Mouse (Mus musculus) right cerebral cortex, adult 18-20 months (tissue): Measurements from ENCODE around the gene Ipo4.

ENCODE experiments used
- DNase-seq: peaks from one replicate; pipeline ENCODE4 v3.0.0; 2022; ENCODE audit warnings: mixed read lengths

Gene Ipo4

DNA sequence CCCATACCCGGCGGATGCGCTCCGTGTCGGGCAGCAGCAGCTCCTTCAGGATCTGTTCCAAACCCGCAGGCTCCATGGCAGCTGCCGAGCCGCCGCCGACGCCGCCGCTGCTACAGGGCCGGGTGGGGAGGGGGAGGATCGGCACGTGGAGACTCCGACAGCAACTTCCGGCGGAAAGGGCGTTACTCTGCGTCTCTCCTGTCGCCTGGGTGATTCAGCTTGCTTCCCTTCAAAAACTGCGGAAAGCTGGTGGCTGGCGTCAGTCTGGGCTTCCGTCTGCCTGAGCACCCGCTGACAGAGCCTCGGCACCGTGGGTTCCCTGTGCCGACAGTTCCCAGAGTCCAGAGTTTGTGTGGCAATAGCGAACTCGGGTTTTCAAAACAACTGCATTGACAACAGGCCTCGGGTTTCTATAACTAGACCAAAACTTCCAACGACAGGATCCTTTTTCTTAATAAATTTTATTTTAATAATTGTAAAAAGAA lies at the start of gene Ipo4:
TSS of gene Ipo4 (minus strand) at position 435 of the 485 bp plus-strand sequence.
- peak; percentile 91 for DNase-seq

DNA sequence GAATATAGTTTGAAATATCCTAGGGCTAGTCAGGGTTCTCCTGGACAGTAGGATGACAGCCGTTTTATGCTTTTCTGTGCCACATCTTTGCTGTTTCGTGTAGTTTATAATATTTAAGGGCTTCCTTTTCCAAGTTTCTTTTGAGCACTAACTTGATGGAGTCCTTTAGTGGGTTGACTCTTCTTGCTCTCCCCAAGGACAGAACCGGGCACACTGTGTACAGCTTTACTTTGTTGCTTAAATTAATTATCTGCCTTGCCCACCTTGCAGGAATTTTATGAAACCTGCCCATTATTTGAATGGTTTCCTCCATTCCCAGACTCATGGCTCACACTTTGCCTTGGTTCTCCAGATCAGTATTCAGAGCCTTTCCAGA lies 46.3 kb upstream of the Ipo4 start:
- DNase-seq, result no peak

DNA sequence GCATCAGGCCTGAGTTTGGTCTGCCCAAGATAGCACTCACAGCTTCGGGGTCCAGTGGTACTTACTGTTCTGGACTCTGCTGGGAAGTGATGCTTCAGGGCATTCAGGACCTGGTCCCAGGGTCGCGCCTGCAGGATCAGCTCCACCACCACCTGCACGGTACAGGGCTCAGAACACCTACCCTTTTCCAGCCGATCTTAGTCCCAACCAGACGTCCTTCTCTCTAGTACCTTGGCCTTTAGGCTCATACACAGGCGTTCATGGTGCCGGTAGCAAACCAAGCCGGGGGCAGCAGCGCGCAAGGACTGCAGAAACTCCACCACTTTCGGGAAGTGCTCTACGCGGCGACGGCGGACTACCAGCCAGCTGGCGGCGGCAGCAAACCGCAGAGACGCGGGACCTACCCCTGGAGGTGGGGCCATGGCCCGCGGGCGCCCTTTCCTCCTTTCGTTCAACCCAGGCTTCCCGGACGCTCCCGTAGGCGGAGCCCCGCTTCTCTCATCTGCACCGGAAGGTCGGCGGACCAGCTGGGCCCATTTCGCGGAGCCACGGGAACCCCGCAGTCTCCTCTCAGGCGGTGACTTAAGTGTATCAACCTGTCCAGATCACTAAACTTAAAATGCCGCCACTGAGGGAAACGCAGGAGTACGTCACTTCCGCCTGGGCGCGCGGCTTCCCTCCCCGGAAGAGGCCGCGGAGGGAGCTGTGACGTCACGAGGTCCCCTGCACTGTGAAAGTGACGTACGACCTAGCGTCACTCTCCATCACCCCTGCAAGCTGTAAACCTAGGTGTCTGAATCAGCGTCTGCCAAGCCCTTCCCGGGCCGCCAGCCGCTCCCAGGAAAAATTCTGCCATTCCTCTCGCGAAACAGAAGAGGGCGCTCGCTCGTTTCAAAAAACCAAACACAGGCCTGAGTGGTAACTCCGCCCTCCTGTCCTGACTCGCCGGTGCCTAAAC lies 45.7 kb upstream of the Ipo4 start, which contains the start of gene Tinf2:
TSS of gene Tinf2 (minus strand) at position 661 of the 958 bp plus-strand sequence.
- peak; percentile 97 for DNase-seq

DNA sequence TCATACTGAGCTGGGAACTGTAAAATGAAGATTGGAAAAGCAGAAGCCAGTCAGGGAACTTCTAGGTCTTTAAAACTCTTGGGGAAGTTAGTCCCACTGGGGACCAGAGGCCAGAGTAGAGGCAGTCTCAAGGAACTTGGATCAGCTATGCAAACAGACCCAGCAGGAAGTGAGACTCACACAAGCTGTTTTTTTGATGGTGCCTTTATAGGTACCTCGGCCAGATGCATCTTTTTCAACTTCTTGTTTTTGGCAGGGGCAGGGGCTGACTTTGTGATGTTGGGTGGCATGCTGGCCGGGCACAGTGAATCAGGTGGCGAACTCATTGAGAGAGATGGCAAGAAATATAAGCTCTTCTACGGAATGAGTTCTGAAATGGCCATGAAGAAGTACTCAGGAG lies 41.9 kb upstream of the Ipo4 start:
- DNase-seq, result no peak

DNA sequence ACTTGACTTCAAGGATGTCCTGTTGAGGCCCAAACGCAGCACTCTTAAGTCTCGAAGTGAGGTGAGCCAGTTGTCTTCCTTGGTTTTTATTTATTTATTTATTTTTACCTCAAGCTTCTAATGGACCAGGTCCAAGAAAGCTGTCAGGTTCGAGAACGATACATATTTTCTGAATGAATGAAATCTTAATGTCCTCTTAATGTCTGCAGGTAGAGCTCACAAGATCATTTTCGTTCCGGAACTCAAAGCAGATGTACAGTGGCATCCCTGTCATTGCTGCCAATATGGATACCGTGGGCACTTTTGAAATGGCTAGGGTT lies 36.9 kb upstream of the Ipo4 start:
- DNase-seq, result no peak

DNA sequence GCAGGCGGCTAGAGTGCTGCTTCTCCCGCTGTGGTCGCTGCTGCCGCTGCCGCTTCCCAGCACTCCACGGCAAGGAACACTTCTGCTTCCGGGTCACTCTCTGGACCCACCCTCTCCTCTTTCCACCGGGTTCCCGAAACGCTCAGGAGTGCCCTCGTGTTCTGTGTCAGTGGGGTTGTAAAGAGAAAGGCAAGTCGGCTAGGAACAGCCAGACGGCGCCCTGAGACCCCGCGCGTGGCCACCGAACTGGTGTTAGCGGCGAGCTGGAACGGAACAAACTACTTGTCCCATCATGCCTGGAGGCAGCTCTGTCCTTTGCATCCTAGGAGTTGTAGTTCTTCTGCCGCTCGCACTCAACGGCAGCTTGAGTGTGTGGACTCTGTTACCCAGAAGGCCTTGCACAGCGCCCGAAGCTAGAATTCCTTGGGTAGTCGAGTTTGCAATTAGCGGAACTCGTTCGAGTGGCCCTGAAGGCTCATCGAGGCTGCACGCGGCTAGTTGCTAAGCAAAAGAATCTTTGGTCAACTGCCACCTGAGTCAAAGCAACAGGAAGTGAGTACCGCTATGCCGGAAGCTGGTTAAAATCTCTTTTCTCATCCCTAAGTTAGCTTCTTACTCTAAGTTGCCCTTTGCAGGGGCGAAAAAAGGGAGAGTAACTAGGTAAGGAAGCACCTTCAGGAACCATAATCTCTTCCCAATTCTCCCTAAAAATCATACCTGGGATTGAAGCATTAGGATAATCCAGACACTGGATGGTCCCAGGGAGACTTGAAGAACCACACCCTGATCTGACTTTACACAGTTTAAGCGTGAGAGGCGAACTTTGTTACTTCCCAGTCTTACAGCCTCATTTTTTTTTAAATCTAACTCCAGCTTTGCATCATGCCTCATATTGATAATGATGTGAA lies 36.3 kb upstream of the Ipo4 start, which contains the start of the genes Gmpr2 and Nedd8:
TSS of gene Gmpr2 (plus strand) at position 109 of the 908 bp plus-strand sequence.
TSS of gene Nedd8 (minus strand) at position 292 of the 908 bp plus-strand sequence.
- peak; percentile 97 for DNase-seq

DNA sequence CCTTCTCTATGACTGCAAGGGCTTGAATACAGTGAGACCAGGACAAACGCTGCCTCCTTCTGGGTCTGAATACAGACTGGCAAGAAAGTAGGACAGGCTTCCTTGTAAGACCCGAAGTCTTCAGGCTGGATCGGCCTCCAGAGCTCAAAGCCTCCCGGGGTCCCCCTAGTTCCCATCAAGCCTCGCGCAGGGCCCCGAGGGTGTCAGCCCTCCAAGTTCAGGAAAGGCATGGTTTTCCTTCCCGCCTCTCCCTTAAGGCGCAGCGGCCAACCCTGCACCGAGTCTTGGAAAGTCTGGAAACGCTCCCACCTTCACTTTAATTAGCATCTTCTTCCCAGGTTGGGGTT lies 35.7 kb upstream of the Ipo4 start:
- DNase-seq, result peak; percentile 72

DNA sequence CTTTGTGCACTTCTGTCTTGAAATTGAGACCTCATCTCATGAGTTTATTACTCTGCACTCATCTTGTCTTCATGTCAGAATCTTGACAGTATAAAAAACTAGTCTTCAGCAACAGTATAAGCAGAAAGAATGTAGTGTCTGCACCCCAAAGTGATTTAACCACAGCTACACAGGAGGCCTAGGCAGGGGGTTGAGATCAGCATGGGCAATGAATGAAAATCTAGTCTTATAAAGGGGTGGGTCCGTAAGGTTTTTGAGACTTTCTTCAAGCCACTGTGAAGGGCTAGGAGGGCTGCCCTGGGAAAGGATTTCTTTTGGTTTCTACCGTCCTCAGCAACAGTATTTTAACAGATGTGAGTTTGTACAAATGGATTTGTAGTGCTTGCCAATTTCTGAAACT lies 24.9 kb upstream of the Ipo4 start:
- DNase-seq, result no peak

DNA sequence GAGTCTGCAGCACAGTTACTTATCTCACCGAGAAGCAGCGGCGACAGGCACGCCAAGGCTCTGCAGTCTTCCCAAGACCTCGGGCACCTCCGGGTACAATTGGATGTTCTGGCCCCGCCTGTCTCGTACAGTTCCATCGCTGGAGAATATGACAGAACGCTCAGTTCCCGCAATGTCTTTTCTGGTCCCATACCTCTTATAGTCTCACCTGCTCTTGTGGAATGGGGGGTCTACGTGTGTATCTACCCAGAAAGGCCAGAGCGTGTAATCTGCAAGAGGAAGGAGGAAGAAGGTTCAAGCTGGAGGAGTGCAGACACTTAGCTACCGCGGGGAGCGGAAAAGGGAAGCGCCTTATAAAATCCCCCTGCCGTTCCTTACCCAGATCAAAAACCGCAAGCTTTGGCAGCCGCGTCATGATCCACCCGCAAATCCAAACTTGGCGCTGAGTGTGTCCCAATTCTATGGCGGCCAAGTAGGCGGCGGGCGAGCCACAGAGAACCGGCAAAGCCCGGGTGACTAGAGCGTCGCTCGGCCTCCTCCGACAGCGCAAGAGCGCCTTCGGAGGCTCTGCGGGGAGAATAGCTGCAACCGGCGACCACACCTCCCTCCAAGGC lies 24.3 kb upstream of the Ipo4 start, which contains the start of gene Mdp1:
TSS of gene Mdp1 (minus strand) at position 549 of the 614 bp plus-strand sequence.
- peak; percentile 85 for DNase-seq

DNA sequence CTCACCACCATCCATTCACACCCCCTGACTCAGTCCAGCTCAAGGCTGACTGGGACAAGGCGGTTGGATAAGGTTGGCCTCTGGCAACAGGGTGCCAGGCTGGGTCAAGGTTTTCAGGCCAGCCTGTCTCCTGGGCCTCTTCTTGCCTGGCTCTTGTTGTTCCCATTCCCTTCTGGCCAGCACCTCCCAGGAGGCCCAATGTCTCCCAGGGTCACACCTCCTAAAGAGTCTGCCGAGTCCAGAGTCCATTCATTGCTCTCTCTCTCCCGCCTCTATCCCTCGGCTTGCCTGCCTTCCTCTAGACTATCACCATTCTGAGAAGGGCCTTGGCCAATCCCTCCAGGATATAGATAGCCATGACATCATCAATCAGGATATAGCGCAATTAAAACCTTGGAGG lies 22.3 kb upstream of the Ipo4 start:
- no peak for DNase-seq

DNA sequence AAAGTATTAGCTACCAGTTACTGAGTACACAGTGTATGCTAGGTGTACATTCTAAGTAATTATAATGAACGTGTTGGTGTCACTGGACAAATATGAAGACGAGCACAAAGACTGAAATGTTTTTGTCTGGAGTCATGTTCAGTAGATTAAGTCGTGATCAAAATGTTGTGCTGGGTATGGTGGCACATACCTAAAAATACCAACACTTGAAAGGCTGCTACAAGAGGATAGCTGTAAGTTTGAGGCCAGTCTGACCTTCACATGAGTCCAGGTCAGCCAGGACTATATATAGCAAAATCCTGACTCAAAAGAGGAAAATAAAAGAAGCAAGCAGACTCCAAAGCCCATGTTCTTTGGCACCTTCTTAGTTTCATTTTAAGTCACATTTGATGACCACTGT lies 21.2 kb upstream of the Ipo4 start:
- DNase-seq, result no peak

DNA sequence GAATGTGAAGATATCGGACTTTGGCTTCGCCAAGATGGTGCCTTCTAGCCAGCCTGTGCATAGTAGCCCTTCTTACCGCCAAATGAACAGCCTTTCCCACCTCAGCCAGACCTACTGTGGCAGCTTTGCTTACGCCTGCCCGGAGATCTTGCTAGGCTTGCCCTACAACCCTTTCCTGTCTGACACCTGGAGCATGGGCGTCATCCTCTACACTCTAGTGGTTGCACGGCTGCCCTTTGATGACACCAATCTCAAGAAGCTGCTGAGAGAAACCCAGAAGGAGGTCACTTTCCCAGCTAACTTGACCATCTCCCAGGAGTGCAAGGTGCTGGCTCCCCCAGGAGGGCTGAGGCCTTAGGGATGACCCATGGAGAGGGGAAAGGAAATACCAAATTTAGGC lies 15.8 kb upstream of the Ipo4 start:
- no peak for DNase-seq

DNA sequence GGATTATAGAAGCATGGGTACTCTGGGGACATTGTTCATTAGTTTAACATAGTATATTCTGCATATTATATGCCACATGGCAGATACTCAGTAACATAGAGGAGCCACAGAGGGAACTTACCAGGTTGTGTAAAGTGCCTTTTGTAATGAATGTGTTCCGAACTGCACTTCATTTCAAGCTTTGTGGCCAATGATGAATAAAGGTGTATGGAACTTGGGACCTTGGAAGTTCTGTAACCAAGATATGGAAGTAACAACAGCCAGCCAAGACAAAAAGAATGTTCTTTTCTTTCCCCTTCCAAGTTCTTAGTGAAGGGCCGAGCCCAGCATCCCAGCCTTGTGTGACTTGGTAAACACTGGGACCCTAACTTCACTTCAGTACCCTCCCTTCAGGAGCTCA lies 14.1 kb upstream of the Ipo4 start, which contains the start of gene Tssk4:
TSS of gene Tssk4 (plus strand) at position 301 of the 400 bp plus-strand sequence.
- DNase-seq, result no peak

DNA sequence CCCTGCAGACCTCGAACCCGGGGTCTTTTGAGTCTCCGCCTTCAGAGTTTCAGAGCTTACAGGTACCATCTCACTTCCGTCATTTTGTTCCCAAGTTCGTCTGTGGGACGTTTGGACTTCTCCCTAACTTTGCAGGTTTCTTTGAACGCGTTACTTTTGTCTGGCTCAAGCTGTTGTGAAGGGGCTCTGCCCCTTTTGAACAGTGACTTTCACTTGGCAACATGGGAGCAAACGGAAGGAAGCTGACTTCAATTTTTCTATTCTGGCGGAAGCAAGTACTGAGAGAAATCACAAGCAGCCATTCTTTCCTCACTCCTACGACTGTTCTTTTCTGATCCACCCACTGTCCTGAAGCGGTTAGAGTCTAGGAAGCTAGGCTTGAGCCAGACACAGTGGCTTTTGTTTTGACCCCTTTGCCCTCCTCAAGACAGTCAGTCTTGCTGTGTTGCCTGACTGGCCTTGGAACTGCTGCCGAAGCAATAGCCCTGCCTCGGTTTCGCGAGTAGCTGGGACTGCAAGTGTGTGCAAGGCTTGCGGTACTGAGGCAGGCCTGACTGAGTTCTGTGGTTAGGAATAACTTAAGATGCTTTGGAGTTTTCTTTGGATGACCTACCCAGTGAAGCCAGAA lies 8.6 kb upstream of the Ipo4 start:
- DNase-seq, result no peak

DNA sequence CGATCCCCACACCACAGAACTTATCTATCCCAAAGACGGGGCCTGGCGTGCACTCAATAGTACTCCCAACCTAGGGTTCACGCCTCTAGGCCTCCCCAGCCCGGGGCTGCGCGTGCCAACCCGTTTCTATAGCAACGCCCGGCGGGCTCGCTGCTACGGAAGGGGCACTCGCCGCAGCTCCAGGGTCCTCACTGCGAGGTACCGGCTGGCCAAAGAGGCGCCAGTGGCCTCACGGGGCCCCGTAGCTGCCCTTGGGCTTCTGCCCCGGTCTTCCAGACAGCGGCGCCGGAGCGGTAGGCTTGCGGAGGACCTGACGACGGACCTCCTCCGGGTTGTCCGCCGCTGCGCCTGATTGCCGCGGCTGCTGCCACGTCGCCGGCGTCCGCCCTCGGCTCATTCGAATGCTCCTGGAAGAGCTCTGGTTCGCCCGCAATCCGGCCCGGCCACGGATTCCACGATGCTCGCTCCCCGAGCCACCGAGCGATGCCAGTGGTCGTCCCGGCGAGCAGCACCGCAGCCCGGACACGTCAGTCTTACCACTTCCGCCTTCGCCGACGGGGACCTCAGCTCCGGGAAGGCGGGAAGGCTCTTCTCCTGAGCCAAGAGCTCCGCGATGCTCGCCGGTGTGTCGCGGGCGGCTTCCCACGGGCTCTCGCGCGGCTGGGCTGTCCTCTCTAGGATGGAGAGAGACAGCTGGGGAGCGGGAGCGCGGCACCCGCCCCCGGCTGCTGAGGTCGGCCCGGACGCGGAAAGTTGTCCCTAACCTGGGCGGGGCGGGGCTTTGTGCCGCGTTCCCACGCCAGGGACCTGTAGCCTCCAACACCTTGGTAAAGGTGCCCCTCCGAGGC lies 7.5 kb upstream of the Ipo4 start, which contains the start of gene Tm9sf1:
TSS of gene Tm9sf1 (minus strand) at position 747 of the 848 bp plus-strand sequence.
- peak; percentile 86 for DNase-seq

DNA sequence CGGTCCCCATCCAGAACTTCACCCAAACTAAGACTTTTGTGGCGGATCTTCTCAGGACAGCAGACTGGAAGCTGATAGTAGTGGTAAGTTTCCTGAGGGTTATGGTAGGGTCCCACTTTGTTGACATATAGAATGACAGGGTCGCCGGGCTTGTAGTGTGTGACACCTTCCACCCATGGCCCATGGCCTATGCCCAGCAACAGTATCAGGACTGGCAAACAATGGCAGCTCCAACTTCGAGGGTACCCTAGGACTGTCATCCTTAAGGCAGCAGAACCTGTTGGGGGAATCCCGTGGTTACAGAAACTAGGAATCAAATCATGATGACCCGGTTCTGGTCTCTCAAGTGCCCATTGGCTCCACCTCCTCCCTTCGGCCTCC lies 6.9 kb upstream of the Ipo4 start:
- no peak for DNase-seq

DNA sequence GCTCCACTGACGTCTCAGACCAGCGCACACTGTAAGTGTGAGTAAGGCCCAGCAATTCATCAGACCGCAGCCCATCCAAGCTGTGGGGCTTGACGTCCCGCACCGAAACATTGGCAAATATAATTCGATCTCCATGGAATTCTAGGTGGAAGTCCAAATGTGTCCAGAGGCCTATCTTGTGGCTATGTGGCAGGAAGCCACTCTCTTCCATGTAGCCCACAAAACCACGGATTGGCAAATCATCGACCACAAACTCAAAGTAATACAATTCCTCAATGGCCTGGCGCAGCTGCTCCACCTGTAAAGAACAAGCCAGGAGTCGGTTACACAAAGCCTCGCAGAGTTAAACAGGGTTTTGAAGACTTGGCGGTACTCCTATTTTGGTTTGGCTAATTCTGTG lies 5.5 kb upstream of the Ipo4 start:
- DNase-seq, result no peak

DNA sequence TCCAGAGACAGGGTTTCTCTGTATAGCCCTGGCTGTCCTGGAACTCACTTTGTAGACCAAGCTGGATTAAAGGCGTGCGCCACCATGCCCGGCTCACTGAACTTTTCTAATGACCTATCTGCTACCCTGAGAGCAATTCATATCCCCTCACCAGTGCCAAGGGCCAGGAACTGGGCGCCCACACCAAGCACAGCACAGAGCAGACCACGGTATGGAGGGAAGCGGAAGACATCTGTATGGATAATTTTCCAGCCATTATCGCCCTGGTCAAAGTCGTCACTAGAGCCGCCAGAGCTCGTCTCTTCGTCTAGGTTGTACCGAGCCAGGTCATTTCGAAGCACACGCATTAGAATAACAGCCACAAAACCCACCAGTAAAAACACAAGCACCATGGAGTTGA lies 5.1 kb upstream of the Ipo4 start:
- no peak for DNase-seq

DNA sequence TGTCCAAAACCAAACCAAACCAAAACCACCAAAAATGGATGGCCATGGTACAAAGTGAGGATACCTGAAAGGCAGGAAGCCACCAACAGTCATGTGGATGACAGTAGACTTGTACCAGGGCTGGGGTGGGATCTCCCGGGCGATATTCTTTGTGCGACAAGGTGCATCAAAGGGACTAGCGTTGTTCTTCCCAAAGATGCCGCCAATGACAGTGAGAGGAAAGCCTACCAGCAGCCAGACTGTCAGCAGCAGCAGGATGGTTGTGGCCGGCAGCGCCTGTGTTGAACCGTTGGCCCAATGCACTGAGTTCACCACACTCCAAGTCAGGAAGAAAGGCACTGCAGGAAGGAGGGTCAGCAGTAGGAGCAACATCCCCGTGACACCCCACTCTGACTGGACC lies 2.0 kb upstream of the Ipo4 start, which contains the start of gene Gm49378:
TSS of gene Gm49378 (minus strand) at position 101 of the 400 bp plus-strand sequence.
- no peak for DNase-seq

DNA sequence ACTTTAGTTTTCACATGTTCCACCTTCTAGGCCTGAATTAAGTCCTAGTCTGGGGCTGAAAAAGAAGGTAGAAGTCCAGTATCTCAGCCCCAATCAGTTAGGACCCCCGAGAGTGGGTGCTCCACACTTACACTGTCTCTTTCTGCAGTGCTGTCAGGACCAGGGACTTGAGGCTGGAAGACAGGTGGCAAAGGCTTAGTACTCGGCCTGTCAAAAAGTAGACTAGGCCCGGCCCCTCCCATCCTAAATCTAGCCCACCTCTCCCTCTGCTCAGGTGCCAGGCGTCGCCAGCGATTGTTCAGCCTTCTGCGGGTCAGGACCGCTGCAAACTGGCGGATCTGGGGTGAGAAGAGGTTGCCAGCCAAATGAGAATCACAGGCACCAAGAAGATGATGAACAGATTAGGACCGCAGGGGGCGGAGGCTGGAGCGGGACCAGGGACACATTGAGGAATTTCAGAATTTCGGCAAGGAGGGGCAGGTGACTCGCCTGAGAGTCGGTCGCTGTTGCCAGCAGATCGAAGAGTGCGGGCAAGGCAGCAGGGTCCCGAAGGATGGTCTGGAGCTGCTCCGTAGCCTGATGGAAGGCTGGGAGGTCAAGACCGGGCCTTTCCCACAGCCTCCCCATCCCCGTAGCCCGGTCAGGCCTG lies 759 bp downstream of the Ipo4 start:
- DNase-seq, result peak; percentile 25

DNA sequence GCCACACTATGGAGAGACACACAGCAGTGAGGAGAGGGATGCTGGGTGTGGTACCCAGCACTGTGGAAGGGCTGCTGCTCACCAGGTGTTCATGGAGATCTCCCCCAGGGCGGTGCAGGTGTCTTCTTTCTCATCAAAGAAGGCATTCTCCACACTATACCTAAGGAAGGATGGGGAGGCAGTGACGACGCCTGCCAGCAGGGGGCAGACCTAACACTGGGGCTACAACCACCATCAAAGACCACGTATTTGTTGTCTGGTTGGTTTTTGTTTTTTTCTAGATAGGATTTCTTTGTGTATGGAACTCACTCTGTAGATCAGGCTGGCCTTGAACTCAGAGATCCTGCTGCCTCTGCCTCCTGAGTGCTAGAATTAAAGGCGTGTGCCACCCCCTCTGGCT lies 6.4 kb downstream of the Ipo4 start:
- DNase-seq, result no peak
